Mouse (Mus musculus) heart, embryonic 16.5 days (tissue): ENCODE data around the gene Cnpy4. TPM values are rescaled to one million over a fixed set of nuclear protein-coding genes. Genes with fewer than 3 reads are reported as not detected.
A peak's percentile ranks its signal among the peaks of the same experiment; 100 is the strongest.

ENCODE experiments used
- ATAC-seq: fragments of 200-750 bp; cut with Nextera tagmentation; replicated peaks from 2 replicates; pipeline ENCODE4 v1.8.0; 2017; ENCODE audit warnings: moderate number of reproducible peaks; ENCODE audit not compliant: insufficient read depth, low FRiP score; ENCODE audit errors: extremely low read depth
- H3K27ac ChIP-seq: fragments of 300-500 bp; sonication (generic); 2 replicates; pipeline ENCODE4 v1.5.1; 2014; ENCODE audit warnings: mild to moderate bottlenecking, low read length, control low read depth, moderate library complexity
- H3K27me3 ChIP-seq: fragments of 300-500 bp; sonication (generic); 2 replicates; pipeline ENCODE4 v1.6.1; 2014; ENCODE audit warnings: low read length, mixed read lengths; ENCODE audit not compliant: control insufficient read depth, insufficient read depth
- H3K36me3 ChIP-seq: fragments of 300-500 bp; sonication (generic); 2 replicates; pipeline ENCODE4 v1.6.1; 2014; ENCODE audit not compliant: control insufficient read depth, insufficient read depth
- H3K4me1 ChIP-seq: fragments of 300-500 bp; sonication (generic); 2 replicates; pipeline ENCODE4 v1.6.1; 2014; ENCODE audit warnings: low read length, mixed read lengths; ENCODE audit not compliant: control insufficient read depth, insufficient read depth
- H3K4me2 ChIP-seq: fragments of 300-500 bp; sonication (generic); 2 replicates; pipeline ENCODE4 v1.6.1; 2014; ENCODE audit warnings: low read depth, mild to moderate bottlenecking, control low read depth, low read length
- H3K4me3 ChIP-seq: fragments of 300-500 bp; sonication (generic); 2 replicates; pipeline ENCODE4 v1.5.1; 2014; ENCODE audit warnings: mild to moderate bottlenecking, control low read depth, low read length
- H3K9ac ChIP-seq: fragments of 300-500 bp; sonication (generic); 2 replicates; pipeline ENCODE4 v1.6.1; 2014; ENCODE audit warnings: low read length, control low read depth
- H3K9me3 ChIP-seq: fragments of 300-500 bp; sonication (generic); replicated peaks from 2 replicates; pipeline ENCODE4 v1.6.1; 2016; ENCODE audit warnings: low read length; ENCODE audit not compliant: control insufficient read depth
- WGBS: fragments of 180-500 bp; shearing (Covaris S2); extraction: QIAGEN DNeasy Blood & Tissue Kit; methylation state at CpG from one replicate; pipeline ENCODE4 v1.1.7; 2014; 5-methylcytosine and 5-hydroxymethylcytosine counted together
- polyA plus RNA-seq: library from polyadenylated mRNA; unstranded; fragments of >200 nt; fragmentation: Nextera tagmentation; extraction: Ambion mirVana; gene quantifications from 2 replicates; pipeline ENCODE4 v1.2.1, GENCODE M21; 2015

Cnpy4 gene
- polyA plus RNA-seq, 1 experiment from 2014 or later, result 22.3 TPM

DNA sequence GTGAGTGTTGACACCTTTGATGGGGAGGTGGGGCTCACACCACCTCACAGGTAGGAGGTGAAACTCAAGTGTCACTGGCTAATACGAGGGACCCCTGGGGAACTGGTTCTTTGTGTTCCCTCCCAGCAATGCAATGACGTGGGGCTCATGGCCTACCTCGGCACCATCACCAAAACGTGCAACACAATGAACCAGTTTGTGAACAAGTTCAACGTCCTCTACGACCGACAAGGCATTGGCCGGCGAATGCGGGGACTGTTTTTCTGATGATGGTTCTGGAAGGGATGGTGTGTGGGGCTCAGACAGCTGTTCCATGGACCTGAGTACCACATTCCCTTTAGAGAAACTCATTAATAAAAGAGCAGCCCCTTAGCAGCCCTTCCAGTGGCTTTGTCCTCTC lies 23.7 kb upstream of the Cnpy4 start:
- H3K4me1 ChIP-seq, result peaks cover 15% of the 10 kb centered on the region
- H3K4me2 ChIP-seq, result no peak overlapping the region
- peaks cover 54% of the 10 kb centered on the region for H3K36me3 ChIP-seq
- H3K4me3 ChIP-seq, result no peak overlapping the region
- no peaks in the 10 kb centered on the region for H3K27me3 ChIP-seq
- no peak overlapping the region for H3K27ac ChIP-seq
- H3K9me3 ChIP-seq, result no peaks in the 10 kb centered on the region
- WGBS, result 73% methylated on average over 10 of the region's 10 CpGs
- no peak overlapping the region for H3K9ac ChIP-seq
- ATAC-seq, result no peak

DNA sequence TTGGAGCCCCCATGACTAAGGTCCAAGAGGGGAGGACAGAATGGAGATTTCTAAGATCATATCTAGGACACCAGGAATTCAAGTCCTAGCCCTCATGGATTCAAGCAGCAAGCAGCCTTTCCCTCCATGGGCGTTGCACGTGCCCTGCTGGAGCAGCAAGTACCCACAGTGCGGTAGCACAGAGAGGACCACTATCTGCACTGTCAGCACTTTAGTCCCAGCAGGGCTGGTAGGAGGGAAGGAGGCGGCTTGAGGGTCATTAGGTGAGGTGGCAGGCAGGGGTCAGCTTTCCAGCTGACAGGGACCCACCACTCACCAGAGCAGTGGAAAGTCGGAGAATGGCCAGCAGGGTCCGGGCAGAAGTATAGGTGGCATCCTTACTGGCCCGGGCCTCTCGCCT lies 21.7 kb upstream of the Cnpy4 start:
- no peak for ATAC-seq
- Histone ChIP-seq H3K36me3 (peaks cover 56% of the 10 kb centered on the region), H3K27ac (no peak overlapping the region), H3K4me3 (no peak overlapping the region), H3K9me3 (no peaks in the 10 kb centered on the region), H3K4me2 (no peak overlapping the region), H3K27me3 (no peaks in the 10 kb centered on the region), H3K4me1 (peaks cover 19% of the 10 kb centered on the region), H3K9ac (no peak overlapping the region)
- WGBS, result 75% methylated on average over 8 of the region's 8 CpGs

DNA sequence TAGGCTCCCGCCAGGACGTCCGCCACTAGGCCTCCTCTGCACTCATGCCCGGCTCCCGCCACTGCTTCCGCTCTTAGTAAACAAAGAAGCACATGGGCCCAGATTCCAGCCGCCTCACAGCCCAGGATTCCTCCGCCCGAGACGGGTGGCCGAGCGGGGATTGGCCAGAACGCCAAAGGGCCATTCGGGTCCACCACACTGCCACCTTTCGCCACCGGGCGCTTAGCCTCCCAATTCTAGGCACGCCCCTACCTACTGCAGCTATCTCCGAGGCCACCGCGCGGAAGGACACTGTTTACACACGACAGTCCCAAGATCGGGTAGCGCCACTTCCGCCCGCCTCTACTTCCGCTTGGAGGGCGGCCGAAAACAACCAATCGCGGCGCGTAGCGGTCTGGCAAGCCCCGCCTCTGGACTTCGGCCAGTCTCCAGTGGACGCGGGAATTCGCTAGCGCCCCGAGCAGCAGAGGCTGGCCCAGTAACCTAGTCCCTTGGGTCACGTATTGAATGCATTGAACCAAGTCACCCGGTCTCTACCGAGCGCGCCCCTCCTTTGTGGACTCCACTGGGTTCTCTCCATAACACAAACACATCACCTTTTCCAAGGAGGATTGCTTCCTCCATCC lies 16.2 kb upstream of the Cnpy4 start:
- ATAC-seq, result peak; percentile 84
- H3K9ac ChIP-seq, result peak overlapping the region; percentile 76
- H3K4me3 ChIP-seq, result peak overlapping the region; percentile 88
- no peaks in the 10 kb centered on the region for H3K27me3 ChIP-seq
- peak overlapping the region; percentile 96 for H3K27ac ChIP-seq
- peaks cover 17% of the 10 kb centered on the region for H3K4me1 ChIP-seq
- H3K36me3 ChIP-seq, result peaks cover 32% of the 10 kb centered on the region
- under 1% methylated on average over 47 of the region's 47 CpGs for WGBS
- H3K9me3 ChIP-seq, result no peaks in the 10 kb centered on the region
- peak overlapping the region; percentile 87 for H3K4me2 ChIP-seq

DNA sequence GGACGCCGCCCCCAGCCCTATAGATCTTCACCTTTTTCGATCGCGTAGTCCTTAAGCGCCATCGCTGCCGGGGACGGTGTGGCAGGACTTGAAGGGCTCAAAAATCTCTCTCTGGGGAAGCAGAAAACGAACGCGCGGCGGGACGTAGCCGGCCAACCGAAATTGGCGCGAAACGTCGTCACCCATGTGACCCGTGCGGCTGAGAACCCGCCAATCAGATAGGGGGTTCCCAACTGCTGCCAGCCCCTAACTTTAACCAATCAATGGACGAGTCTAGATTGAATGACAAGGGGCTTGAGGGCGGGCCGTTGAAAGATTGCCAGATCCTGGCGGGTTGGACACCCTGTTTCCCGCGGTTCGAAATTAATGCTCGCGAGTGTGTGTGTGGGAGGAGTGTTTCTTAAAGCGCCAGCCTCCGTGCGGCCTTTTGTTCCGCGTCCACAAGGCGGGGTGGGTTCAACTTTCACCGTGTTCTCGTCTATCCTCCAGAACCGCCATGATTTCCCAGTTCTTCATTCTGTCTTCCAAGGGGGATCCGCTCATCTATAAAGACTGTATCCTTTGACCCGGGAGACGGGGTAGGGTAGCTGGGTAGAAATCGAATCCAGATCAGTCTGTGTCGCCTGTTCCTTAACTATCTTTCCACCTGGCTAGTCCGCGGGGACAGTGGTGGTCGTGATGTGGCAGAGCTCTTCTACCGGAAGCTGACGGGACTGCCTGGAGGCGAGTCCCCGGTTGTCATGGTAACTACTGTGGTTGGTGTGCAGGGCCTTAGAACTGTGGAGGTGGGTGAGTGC lies 15.4 kb upstream of the Cnpy4 start, which contains the start of the genes Ap4m1 and Mcm7:
Gene Ap4m1, plus strand, starts transcription at position 308 of the 797 bp plus-strand sequence.
Gene Mcm7, minus strand, starts transcription at position 728 of the 797 bp plus-strand sequence.
- peaks cover 30% of the 10 kb centered on the region for H3K36me3 ChIP-seq
- WGBS, result under 1% methylated on average over 54 of the region's 54 CpGs

DNA sequence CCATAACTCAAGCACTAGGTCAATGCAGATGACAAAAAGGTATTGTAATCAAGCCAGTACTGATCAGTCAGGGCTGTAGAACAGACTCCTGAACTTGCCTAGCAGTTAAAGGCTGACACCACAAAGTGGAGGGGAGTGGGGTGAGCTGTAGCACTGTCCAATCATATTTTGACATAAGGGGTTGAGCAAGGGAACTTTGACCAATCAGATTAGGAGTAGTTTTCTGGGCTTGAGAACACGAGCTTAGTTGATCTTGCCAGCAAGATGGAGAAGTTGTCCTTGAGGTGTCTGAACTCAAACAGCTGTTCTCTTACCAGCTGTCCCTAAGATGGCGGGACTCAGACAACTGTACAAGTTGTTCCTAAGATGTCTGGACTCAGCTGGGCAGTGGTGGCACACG lies 14.1 kb upstream of the Cnpy4 start:
- H3K27ac ChIP-seq, result no peak overlapping the region
- H3K9ac ChIP-seq, result no peak overlapping the region
- H3K4me1 ChIP-seq, result peaks cover 17% of the 10 kb centered on the region
- WGBS, result 71% methylated on average over 3 of the region's 3 CpGs
- H3K4me3 ChIP-seq, result no peak overlapping the region
- no peak for ATAC-seq
- peak overlapping the region; percentile 87 for H3K4me2 ChIP-seq
- H3K27me3 ChIP-seq, result no peaks in the 10 kb centered on the region
- H3K9me3 ChIP-seq, result no peaks in the 10 kb centered on the region
- peaks cover 30% of the 10 kb centered on the region for H3K36me3 ChIP-seq

More for the DNA sequence above, 15.4 kb upstream of the Cnpy4 start, which contains the start of the genes Ap4m1 and Mcm7:
- H3K9ac ChIP-seq, result peak within 1 kb of the TSS; percentile 77
- peak; percentile 93 for ATAC-seq
- no peaks in the 10 kb centered on the region for H3K27me3 ChIP-seq
- peak within 1 kb of the TSS; percentile 88 for H3K4me3 ChIP-seq
- H3K4me2 ChIP-seq, result peak within 1 kb of the TSS; percentile 87
- peak within 1 kb of the TSS; percentile 96 for H3K27ac ChIP-seq
- H3K9me3 ChIP-seq, result no peaks in the 10 kb centered on the region
- peaks cover 17% of the 10 kb centered on the region for H3K4me1 ChIP-seq

DNA sequence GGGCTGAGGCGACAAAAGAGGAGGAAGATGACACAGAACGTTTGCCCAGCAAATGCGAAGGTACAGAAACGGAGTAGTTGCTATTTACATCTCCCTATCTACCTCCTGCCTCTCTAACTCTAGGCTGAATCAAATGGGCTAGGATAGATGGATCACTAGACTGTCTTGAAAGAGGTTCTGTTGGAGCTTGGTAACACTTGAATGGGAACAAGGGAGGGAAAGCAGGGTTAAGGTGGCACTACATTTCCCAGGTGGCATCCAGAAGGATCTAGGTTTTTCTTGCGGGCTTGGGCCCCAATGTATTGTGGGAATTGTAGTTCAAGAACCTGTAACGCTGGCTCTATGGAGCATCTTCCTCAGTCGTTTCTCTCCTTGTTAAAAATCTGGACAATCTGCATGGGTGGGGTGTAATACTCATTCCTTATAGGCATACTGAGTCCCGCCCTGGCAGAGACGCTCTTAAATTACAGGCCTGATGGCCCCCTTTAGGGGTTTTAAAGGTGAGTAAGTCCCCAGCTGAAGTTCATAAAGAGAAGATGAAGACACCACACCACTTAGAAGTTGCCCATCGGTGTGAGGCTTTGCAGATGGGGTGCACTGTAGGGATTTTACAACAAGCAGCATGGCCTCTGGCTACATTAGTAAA lies 499 bp downstream of the Cnpy4 start:
- peak overlapping the region; percentile 94 for H3K9ac ChIP-seq

DNA sequence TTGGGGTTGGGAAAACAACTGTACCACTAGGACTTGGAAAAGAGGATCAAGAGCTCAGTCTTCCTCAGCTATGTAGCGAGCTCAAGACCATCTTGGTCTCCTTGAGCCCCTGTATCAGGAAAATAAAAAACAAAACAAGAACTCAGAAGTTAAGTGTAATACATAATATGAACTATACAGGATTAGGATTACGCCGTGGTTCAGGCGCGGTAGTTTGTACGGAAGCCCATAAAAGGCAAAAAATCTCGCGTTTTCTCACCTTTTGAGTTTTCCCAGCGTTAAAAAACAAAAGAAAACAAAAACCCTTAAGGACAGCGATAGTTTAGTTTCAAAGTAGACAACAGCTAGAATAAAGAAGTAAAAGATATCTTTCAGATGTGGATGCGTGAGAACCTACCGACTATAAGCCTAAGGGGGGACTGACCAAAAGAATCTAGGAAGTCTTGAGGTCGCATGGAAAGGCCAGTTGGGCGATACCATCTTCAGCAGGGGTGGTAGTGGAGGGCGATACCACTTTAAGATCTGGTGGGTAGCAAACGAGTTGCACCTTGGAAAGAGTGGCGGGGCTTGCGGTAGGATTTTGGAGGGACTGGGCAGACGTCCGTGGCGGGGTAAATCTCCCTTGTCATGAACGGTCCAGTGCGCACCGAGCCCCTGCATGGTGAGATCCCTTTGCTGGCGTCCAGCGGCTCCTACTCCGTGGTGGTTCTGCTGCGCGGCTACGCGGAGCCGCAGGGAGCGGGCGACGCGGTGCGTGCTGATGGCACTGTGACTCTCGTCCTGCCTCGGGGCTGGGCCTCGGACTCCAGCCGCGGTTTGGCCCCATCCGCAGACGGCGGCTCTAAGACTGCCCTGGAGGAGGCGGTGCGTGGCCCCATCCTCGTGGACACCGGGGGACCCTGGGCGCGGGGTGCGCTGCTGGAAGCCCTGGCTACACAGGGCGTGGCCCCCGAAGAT lies 6.8 kb downstream of the Cnpy4 start, which contains the start of gene Mblac1:
Gene Mblac1, plus strand, starts transcription at position 544 of the 957 bp plus-strand sequence.
- peak; percentile 84 for ATAC-seq
- peak within 1 kb of the TSS; percentile 94 for H3K4me2 ChIP-seq
- 0 out of 2 replicates have a peak, but pooled peaks cover 2% of the 10 kb centered on the region for H3K36me3 ChIP-seq
- WGBS, result 7% methylated on average over 54 of the region's 54 CpGs
- peak within 1 kb of the TSS; percentile 80 for H3K4me3 ChIP-seq
- no peaks in the 10 kb centered on the region for H3K27me3 ChIP-seq
- H3K27ac ChIP-seq, result peak within 1 kb of the TSS; percentile 88
- peaks cover 10% of the 10 kb centered on the region for H3K4me1 ChIP-seq
- H3K9ac ChIP-seq, result peak within 1 kb of the TSS; percentile 92
- H3K9me3 ChIP-seq, result no peaks in the 10 kb centered on the region

More for the DNA sequence above, 499 bp downstream of the Cnpy4 start:
- Histone ChIP-seq H3K27ac (peak overlapping the region; percentile 83), H3K27me3 (no peaks in the 10 kb centered on the region), H3K9me3 (no peaks in the 10 kb centered on the region), H3K4me2 (peak overlapping the region; percentile 61), H3K4me1 (peaks cover 14% of the 10 kb centered on the region), H3K36me3 (peaks cover 12% of the 10 kb centered on the region), H3K4me3 (peak overlapping the region; percentile 70)
- WGBS, result under 1% methylated on average over 10 of the region's 10 CpGs
- peak; percentile 81 for ATAC-seq

DNA sequence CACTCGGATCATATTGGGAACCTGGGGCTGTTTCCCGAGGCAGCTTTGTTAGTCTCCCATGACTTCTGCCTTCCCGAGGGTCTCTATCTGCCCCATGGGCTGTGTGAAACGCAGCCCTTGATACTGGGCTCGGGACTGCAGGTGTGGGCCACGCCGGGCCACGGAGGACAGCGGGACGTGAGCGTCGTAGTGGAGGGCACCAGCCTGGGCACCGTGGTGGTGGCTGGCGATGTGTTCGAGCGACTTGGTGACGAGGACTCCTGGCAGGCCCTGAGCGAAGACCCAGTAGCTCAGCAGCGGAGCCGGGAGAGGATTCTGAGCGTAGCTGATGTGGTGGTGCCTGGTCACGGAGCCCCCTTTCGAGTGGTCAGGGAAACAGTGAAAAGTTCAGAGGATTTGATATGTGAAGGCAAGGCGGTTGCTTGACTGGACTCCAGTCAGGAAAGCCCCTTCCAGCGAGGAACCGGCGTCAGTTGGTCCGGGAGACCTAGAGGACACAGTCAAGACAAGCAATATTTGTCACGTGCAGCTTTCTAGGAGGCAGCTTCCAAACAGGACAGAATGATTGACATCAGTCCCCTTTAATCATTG lies 7.6 kb downstream of the Cnpy4 start:
- H3K4me2 ChIP-seq, result peak overlapping the region; percentile 94
- peak overlapping the region; percentile 88 for H3K27ac ChIP-seq
- no peaks in the 10 kb centered on the region for H3K9me3 ChIP-seq
- H3K4me1 ChIP-seq, result peaks cover 10% of the 10 kb centered on the region
- WGBS, result under 1% methylated on average over 29 of the region's 29 CpGs
- H3K27me3 ChIP-seq, result no peaks in the 10 kb centered on the region
- H3K36me3 ChIP-seq, result 0 out of 2 replicates have a peak, but pooled peaks cover 2% of the 10 kb centered on the region
- H3K4me3 ChIP-seq, result peak overlapping the region; percentile 80
- peak; percentile 56 for ATAC-seq
- peak overlapping the region; percentile 92 for H3K9ac ChIP-seq
